Mouse (Mus musculus): Measurements from ENCODE around the gene Zfp462. TPM values are rescaled to one million over a fixed set of nuclear protein-coding genes. Genes with fewer than 3 reads are reported as not detected.

Zfp462 gene
- polyA plus RNA-seq, 2 experiments: 4.2 to 26.7 TPM

DNA sequence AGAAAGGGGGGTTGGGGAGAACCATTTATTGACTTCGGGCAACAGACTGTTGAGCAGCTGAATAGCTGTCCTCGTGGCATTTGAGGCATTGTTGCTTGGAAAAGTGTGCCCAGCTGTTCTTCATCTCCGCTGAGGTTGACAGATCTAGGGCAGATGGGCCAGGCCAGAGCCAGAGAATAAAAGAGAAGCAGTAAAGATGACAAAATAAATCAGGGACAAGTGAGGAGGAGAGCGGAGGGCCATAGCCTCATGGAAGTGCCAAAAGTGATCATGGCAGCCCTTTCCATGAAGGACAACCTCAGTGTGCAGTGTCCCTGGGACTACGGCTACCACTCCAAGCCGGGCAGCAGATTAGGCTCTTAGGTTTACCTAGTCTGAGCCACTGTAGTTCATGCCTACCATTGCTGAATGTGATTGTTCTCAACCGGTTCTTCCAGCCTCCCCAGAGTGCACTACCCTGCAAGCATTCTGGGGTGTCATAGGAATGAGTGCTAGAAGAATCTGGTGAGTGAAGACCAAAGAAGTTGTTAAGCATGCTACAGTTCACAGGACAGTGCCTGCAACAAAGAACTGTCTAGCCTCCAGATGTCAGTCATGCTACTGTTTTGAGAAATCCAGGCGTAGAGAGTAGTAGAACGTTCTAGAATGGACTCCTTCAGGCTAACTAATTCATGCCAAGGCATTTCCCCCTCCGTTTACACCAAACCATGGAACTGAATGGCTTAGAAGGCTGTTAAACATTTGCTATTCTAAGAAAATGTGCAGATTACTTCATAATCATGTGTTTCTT is 113.0 kb downstream of the Zfp462 start:
- no peak overlapping the region for H3K9ac ChIP-seq (ENCODE audit: low read depth, low read length, severe bottlenecking)
- 71% methylated on average over 10 of the region's 10 CpGs for WGBS
- DNase-seq (ENCODE audit: low spot score): no peak
- H3K9me3 ChIP-seq (ENCODE audit: control insufficient read depth, low read length): no peaks in the 10 kb centered on the region
- no peak for TF ChIP-seq POLR2A (IDR thresholded peaks at IDR 0.05; ENCODE audit: borderline replicate concordance, extremely low read depth, insufficient read depth, insufficient read length)
- H3K4me3 ChIP-seq (replicated peaks; ENCODE audit: low read length): no peak overlapping the region
- peak; percentile 53 for ATAC-seq (ENCODE audit: low FRiP score, low read depth)
- no peaks in the 10 kb centered on the region for H3K4me1 ChIP-seq (ENCODE audit: control insufficient read depth, insufficient read depth, low read length)
- H3K27ac ChIP-seq (replicated peaks; ENCODE audit: low read depth, low read length): no peak overlapping the region
- no peaks in the 10 kb centered on the region for H3K27me3 ChIP-seq (ENCODE audit: control insufficient read depth, insufficient read depth, low read length)
- peaks cover 66% of the 10 kb centered on the region for H3K36me3 ChIP-seq (ENCODE audit: control insufficient read depth, insufficient read depth, low read length)
- H3K4me2 ChIP-seq (replicated peaks; ENCODE audit: low read depth, low read length, severe bottlenecking): no peak overlapping the region

DNA sequence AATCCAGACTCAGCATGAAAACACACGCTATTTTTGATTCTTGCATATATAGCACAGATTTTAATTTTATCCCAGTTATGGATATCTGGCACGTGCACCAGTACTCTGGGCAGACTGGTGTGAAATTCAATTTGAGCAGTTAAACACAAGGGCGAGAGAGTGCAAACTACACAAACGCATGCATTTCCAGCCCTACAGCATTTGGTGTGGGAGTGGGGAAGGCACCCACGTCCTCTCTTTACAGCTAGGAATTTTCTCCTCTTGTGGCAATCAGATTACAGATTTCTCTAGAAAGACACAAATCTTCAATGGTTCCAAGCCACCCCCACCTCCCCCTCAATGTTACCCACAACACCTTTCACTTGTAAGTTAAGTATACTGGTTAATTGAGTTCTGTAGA is 114.1 kb downstream of the Zfp462 start:
- WGBS: 84% methylated on average over 5 of the region's 5 CpGs
- Histone ChIP-seq H3K36me3 (ENCODE audit: control insufficient read depth, insufficient read depth, low read length) (peaks cover 63% of the 10 kb centered on the region), H3K4me3 (replicated peaks; ENCODE audit: low read length) (no peak overlapping the region), H3K9ac (ENCODE audit: low read depth, low read length, severe bottlenecking) (no peak overlapping the region), H3K4me1 (ENCODE audit: control insufficient read depth, insufficient read depth, low read length) (no peaks in the 10 kb centered on the region), H3K27me3 (ENCODE audit: control insufficient read depth, insufficient read depth, low read length) (no peaks in the 10 kb centered on the region), H3K4me2 (replicated peaks; ENCODE audit: low read depth, low read length, severe bottlenecking) (no peak overlapping the region), H3K27ac (replicated peaks; ENCODE audit: low read depth, low read length) (no peak overlapping the region), H3K9me3 (ENCODE audit: control insufficient read depth, low read length) (no peaks in the 10 kb centered on the region)
- DNase-seq (ENCODE audit: low spot score) (no peak), ATAC-seq (ENCODE audit: low FRiP score, low read depth) (no peak)
- no peak for TF ChIP-seq POLR2A (IDR thresholded peaks at IDR 0.05; ENCODE audit: borderline replicate concordance, extremely low read depth, insufficient read depth, insufficient read length)

DNA sequence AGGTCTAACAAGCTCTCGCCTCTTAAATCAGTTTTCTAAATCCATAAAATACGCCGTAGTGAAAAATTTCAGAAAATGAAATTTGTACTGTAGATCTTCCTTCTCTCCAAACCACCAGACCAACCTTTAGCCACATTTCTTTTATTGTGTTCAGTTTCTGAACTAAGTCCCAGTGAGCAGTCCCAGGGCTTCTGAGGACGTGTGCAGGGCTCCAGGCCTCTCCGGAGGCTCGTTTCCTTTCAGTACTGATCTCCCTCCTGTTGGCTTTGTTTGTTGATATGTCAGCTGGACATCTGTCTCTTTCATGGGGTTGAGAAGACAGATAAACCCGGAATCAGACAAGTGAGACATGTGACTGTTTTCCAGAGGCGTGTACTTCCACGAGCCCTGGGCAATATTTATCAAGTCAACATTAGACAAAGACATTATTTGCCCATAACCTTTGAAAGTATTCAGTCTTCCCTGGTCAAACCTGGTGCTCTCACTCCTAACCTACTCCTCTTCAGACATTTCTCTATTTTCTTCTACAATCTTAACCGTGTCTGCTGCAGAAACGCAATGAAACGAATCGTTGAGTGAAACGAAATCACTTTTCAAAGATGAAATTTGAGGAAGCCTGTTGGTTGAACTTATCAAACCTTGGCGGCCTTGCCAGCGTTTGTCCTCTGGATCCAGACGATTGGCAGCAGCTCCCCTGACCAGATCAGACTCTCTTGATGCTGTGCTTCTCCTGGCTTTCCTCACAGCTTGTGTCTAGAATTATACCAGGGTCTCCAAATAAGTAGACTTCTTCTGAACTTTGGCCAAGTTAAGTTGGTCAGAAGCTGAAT is 121.7 kb downstream of the Zfp462 start:
- Histone ChIP-seq H3K36me3 (ENCODE audit: control insufficient read depth, insufficient read depth, low read length) (peaks cover 48% of the 10 kb centered on the region), H3K27me3 (ENCODE audit: control insufficient read depth, insufficient read depth, low read length) (no peaks in the 10 kb centered on the region), H3K9ac (ENCODE audit: low read depth, low read length, severe bottlenecking) (no peak overlapping the region), H3K4me2 (replicated peaks; ENCODE audit: low read depth, low read length, severe bottlenecking) (no peak overlapping the region), H3K4me3 (replicated peaks; ENCODE audit: low read length) (no peak overlapping the region), H3K27ac (replicated peaks; ENCODE audit: low read depth, low read length) (no peak overlapping the region), H3K4me1 (ENCODE audit: control insufficient read depth, insufficient read depth, low read length) (no peaks in the 10 kb centered on the region), H3K9me3 (ENCODE audit: control insufficient read depth, low read length) (no peaks in the 10 kb centered on the region)
- no peak for TF ChIP-seq POLR2A (IDR thresholded peaks at IDR 0.05; ENCODE audit: borderline replicate concordance, extremely low read depth, insufficient read depth, insufficient read length)
- DNase-seq (ENCODE audit: low spot score) (no peak), ATAC-seq (ENCODE audit: low FRiP score, low read depth) (no peak)
- WGBS: 83% methylated on average over 17 of the region's 17 CpGs

DNA sequence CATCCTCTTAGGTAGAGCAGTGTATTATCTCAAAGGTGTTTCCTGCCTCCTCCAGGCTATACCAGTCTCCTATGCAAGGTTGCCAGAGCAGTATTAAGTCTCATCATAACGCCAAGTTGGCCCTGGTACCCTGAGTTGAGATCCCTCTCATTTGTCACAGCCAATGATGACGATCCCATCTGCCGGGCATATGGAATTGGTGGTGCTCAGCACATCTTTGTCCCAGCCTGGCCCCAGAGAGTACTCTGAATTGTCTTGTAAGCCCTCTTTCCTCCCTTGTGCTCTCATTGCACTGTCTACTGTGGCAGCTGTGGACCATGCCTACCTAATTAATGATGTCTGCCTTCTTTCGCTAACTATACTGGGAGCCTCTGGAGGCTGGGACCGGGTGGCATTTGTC is 126.7 kb downstream of the Zfp462 start:
- no peak for TF ChIP-seq POLR2A (IDR thresholded peaks at IDR 0.05; ENCODE audit: borderline replicate concordance, extremely low read depth, insufficient read depth, insufficient read length)
- ATAC-seq (ENCODE audit: low FRiP score, low read depth) (no peak), DNase-seq (ENCODE audit: low spot score) (no peak)
- 80% methylated on average over 5 of the region's 5 CpGs for WGBS
- H3K4me2 ChIP-seq (replicated peaks; ENCODE audit: low read depth, low read length, severe bottlenecking): no peak overlapping the region
- peaks cover 65% of the 10 kb centered on the region for H3K36me3 ChIP-seq (ENCODE audit: control insufficient read depth, insufficient read depth, low read length)
- H3K27ac ChIP-seq (replicated peaks; ENCODE audit: low read depth, low read length): no peak overlapping the region
- H3K9me3 ChIP-seq (ENCODE audit: control insufficient read depth, low read length): no peaks in the 10 kb centered on the region
- no peak overlapping the region for H3K4me3 ChIP-seq (replicated peaks; ENCODE audit: low read length)
- H3K4me1 ChIP-seq (ENCODE audit: control insufficient read depth, insufficient read depth, low read length): no peaks in the 10 kb centered on the region
- no peak overlapping the region for H3K9ac ChIP-seq (ENCODE audit: low read depth, low read length, severe bottlenecking)
- H3K27me3 ChIP-seq (ENCODE audit: control insufficient read depth, insufficient read depth, low read length): no peaks in the 10 kb centered on the region

DNA sequence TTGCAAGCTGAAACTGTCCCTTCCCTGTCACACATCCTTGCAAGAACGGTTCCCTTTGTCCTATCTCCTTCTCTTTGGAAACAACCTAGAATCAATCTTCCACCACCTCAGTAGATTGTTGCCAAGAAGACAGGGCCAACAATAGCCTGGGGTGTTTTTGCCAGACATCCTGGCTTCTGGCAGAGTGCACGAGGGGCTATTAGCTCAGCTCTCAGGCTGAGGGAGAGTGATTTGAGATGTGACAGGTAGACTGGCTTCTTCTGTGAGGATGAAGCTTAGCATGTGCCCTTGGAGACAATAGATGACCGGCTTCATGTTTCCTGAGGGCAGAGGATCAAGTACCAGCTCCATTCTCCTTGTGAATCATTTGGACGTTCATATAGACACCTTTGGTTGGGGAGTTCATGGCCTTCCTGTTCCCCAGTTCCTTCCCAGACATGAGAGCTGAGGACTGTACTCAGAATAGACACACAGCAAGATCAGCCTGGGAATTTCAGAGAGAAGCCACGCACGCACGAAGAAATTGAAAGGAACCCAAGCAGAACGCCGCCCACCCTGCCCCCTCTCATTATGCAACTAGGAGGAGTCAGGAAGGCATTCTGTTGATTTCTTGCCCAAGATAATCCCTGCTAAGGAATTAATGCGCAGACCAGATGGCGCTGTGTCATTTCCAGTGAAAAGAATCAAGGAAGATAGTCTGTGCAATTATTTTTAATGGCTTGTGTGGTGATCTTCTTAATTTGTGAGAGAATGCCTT is 132.5 kb downstream of the Zfp462 start:
- H3K4me3 ChIP-seq (replicated peaks; ENCODE audit: low read length): no peak overlapping the region
- 78% methylated on average over 11 of the region's 11 CpGs for WGBS
- TF ChIP-seq POLR2A (IDR thresholded peaks at IDR 0.05; ENCODE audit: borderline replicate concordance, extremely low read depth, insufficient read depth, insufficient read length): no peak
- H3K9ac ChIP-seq (ENCODE audit: low read depth, low read length, severe bottlenecking): no peak overlapping the region
- no peaks in the 10 kb centered on the region for H3K27me3 ChIP-seq (ENCODE audit: control insufficient read depth, insufficient read depth, low read length)
- ATAC-seq (ENCODE audit: low FRiP score, low read depth) (no peak), DNase-seq (ENCODE audit: low spot score) (no peak)
- H3K36me3 ChIP-seq (ENCODE audit: control insufficient read depth, insufficient read depth, low read length): peaks cover 77% of the 10 kb centered on the region
- H3K27ac ChIP-seq (replicated peaks; ENCODE audit: low read depth, low read length): no peak overlapping the region
- no peaks in the 10 kb centered on the region for H3K9me3 ChIP-seq (ENCODE audit: control insufficient read depth, low read length)
- H3K4me1 ChIP-seq (ENCODE audit: control insufficient read depth, insufficient read depth, low read length): no peaks in the 10 kb centered on the region
- H3K4me2 ChIP-seq (replicated peaks; ENCODE audit: low read depth, low read length, severe bottlenecking): no peak overlapping the region

Data from limb, embryonic 14.5 days (tissue).